Mouse (Mus musculus): ENCODE measurements around the gene Mdh1.

DNA sequence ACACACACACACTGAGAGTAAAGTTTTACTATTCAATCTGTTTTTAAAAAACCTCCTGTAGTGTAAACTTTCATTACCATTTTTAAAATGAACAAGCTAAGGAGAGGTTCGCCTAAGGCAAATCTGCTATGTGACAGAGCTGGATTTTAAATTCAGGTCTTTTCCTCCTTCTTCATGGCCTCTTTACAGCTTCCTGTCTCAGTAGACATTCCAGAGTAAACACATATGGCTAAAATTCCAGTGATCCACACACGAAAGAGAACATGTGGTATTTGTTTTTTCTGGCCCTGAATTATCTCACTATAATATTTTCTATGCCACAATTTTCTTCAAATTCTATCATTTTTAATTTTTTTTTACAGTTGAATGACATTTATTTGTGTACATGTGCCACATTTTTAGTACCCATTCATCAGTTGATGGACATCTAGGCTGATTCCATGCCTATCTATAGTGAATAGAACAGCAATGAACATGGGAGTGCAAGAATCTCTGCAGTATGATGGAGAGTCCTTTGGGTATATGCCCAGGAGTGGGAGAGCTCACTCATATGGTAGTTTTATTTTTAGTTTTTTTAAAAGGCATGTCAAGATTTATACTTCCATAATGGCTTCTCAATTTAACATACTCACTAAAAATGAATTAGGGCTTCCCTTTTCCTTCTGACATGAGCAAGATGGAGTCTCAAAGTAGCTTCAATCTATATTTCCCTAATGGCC lies 43.3 kb downstream of the Mdh1 start:
- TF ChIP-seq CTCF (IDR thresholded peaks at IDR 0.05; ENCODE audit: low read depth), result no peak
- TF ChIP-seq EP300 (IDR thresholded peaks at IDR 0.05; ENCODE audit: low read depth), result no peak

Measured in liver, embryonic 14.5 days (tissue).